ENCODE assay signal across 16 mouse cellular contexts in the genomic region with DNA sequence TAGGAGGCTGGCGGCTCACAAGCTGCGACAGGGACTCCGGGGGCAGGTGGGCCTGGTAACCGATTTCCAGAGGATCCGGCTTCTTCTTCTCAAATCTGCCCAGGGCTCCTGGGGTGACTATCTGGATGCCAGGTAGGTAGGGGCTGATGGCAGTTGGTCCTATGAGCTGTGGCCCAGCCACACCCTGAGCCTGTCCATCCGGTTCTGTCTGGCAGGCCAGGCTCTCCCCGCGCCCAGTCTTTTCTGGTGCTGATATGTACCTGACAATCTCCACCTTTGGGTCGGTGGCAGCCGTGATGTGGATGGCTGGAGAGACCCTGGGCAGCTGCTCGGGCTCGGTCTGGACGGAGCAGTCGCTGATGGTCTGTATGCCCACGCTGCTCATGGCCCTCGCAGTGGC. TPM values are rescaled to one million over a fixed set of nuclear protein-coding genes. Genes with fewer than 3 reads are reported as not detected.
A peak's percentile ranks its signal among the peaks of the same experiment; 100 is the strongest.
DNase-seq lines count a peak whose midpoint lies in the region; ATAC-seq lines count a peak whose summit lies in the region.
"Had no signal": no experiment of that assay in that cellular context is flagged by ENCODE, and none has a peak within 500 bp of the region (broad histone marks: within the 10 kb centered on the region; RNA-seq: fewer than 3 reads in every experiment).

No protein-coding gene starts in this region.

- H3K4me3 ChIP-seq in heart, embryonic 11.5 days (ENCODE audit: low read depth, low read length), result peak overlapping the region; percentile 38
- H3K4me3 ChIP-seq in lung, embryonic 15.5 days, result no peak overlapping the region; the same call in 1 of the 2 replicates
- H3K4me3 ChIP-seq in embryonic facial prominence, embryonic 15.5 days (replicated peaks), result peak overlapping the region; percentile 31; the same call in 1 of the 2 replicates
- peak overlapping the region; percentile 84 for H3K4me3 ChIP-seq in macrophage (ENCODE audit: inconsistent target)
- H3K4me3 ChIP-seq: neural tube, embryonic 15.5 days had no signal

- H3K79me2 ChIP-seq in macrophage (ENCODE audit: inconsistent target), result peaks cover 57% of the 10 kb centered on the region

- intact Hi-C loops in heart, postnatal 25 days (cut with DNase I), result no loop called here

- H3K27ac ChIP-seq in heart, embryonic 11.5 days (ENCODE audit: low read depth, low read length), result peak overlapping the region; percentile 4; the same call in 1 of the 2 replicates
- H3K27ac ChIP-seq in lung, embryonic 15.5 days, result no peak overlapping the region
- H3K27ac ChIP-seq in embryonic facial prominence, embryonic 15.5 days (replicated peaks), result no peak overlapping the region
- H3K27ac ChIP-seq in macrophage, result peak overlapping the region; percentile 91
- H3K27ac ChIP-seq: neural tube, embryonic 15.5 days had no signal

- 72% methylated on average over 16 of the region's 16 CpGs for WGBS in heart, embryonic 11.5 days (ENCODE audit: insufficient replicate concordance)
- 74% methylated on average over 16 of the region's 16 CpGs for WGBS in lung, embryonic 15.5 days
- WGBS in embryonic facial prominence, embryonic 15.5 days, result 73% methylated on average over 16 of the region's 16 CpGs
- 51% methylated on average over 13 of the region's 16 CpGs for WGBS in macrophage (ENCODE audit: missing documents)

- no peak for DNase-seq in heart, postnatal 25 days (ENCODE audit: low spot score)
- DNase-seq in lung, postnatal 25 days (ENCODE audit: low spot score), result no peak
- no peak for DNase-seq in adrenal gland, adult 2 months
- no peak for DNase-seq in adrenal gland, adult 18-20 months (ENCODE audit: low spot score in 2 of 2)
- DNase-seq: adrenal gland, postnatal 25 days; cerebellum, adult 18-20 months; kidney, postnatal 14 days; right cerebral cortex, postnatal 4 days had no signal

- no peaks in the 10 kb centered on the region for H3K36me3 ChIP-seq in heart, embryonic 11.5 days (ENCODE audit: control insufficient read depth, insufficient read depth, low read length)
- H3K36me3 ChIP-seq in lung, embryonic 15.5 days, result no peaks in the 10 kb centered on the region
- H3K36me3 ChIP-seq in embryonic facial prominence, embryonic 15.5 days, result no peaks in the 10 kb centered on the region
- H3K36me3 ChIP-seq in macrophage (ENCODE audit: inconsistent target), result peaks cover 11% of the 10 kb centered on the region; the same call in 1 of the 2 replicates

- ATAC-seq in heart, embryonic 11.5 days (replicated peaks; ENCODE audit: insufficient number of reproducible peaks, low FRiP score, low TSS enrichment), result no peak
- ATAC-seq in lung, embryonic 15.5 days (ENCODE audit: borderline replicate concordance, extremely low read depth, low FRiP score, low TSS enrichment), result no peak
- no peak for ATAC-seq in embryonic facial prominence, embryonic 15.5 days (ENCODE audit: insufficient number of reproducible peaks, low FRiP score, low TSS enrichment, low read depth)

- H3K9me3 ChIP-seq in heart, embryonic 11.5 days (replicated peaks; ENCODE audit: control insufficient read depth, low read length), result no peaks in the 10 kb centered on the region
- H3K9me3 ChIP-seq in lung, embryonic 15.5 days, result no peaks in the 10 kb centered on the region
- H3K9me3 ChIP-seq in embryonic facial prominence, embryonic 15.5 days (replicated peaks), result no peaks in the 10 kb centered on the region
- H3K9me3 ChIP-seq: midbrain, embryonic 12.5 days; neural tube, embryonic 15.5 days had no signal

- H3K4me2 ChIP-seq in heart, embryonic 11.5 days, result peak overlapping the region; percentile 80
- H3K4me2 ChIP-seq in lung, embryonic 15.5 days, result peak overlapping the region; percentile 74
- peak overlapping the region; percentile 53 for H3K4me2 ChIP-seq in embryonic facial prominence, embryonic 15.5 days (replicated peaks)

- H3K4me1 ChIP-seq in heart, embryonic 11.5 days (ENCODE audit: control insufficient read depth, insufficient read depth, low read length), result peaks cover 26% of the 10 kb centered on the region
- H3K4me1 ChIP-seq in lung, embryonic 15.5 days, result peaks cover 14% of the 10 kb centered on the region
- H3K4me1 ChIP-seq in embryonic facial prominence, embryonic 15.5 days, result peaks cover 34% of the 10 kb centered on the region

- peaks cover 28% of the 10 kb centered on the region for H3K27me3 ChIP-seq in heart, embryonic 11.5 days (ENCODE audit: control insufficient read depth, insufficient read depth, low read length)
- peaks cover 15% of the 10 kb centered on the region for H3K27me3 ChIP-seq in lung, embryonic 15.5 days
- peaks cover 4% of the 10 kb centered on the region; the same call in 1 of the 2 replicates for H3K27me3 ChIP-seq in embryonic facial prominence, embryonic 15.5 days
- H3K27me3 ChIP-seq: neural tube, embryonic 15.5 days had no signal

- peak overlapping the region; percentile 12; the same call in 1 of the 2 replicates for H3K9ac ChIP-seq in heart, embryonic 11.5 days (ENCODE audit: low read depth, low read length)
- no peak overlapping the region for H3K9ac ChIP-seq in lung, embryonic 15.5 days
- no peak overlapping the region for H3K9ac ChIP-seq in embryonic facial prominence, embryonic 15.5 days
- H3K9ac ChIP-seq: neural tube, embryonic 15.5 days had no signal

RNA-seq across cellular contexts. Expression of a gene that starts 15.8 kb away (rescaled TPM):
- polyA plus RNA-seq in heart, embryonic 11.5 days (2014; fragmentation: Nextera tagmentation; extraction: Ambion mirVana), result 64.5 and 70.7 TPM in 2 replicates
- total RNA-seq in heart, postnatal 25 days (2021), result 10 to 100 TPM; 43.1 to 45.4 TPM
- polyA plus RNA-seq in lung, embryonic 15.5 days (2015; fragmentation: Nextera tagmentation; extraction: Ambion mirVana), result 57.8 and 59.1 TPM in 2 replicates
- 48.3 and 51.2 TPM in 2 replicates for polyA plus RNA-seq in embryonic facial prominence, embryonic 15.5 days (2015; fragmentation: Nextera tagmentation; extraction: Ambion mirVana)
- 100 to 1,000 TPM in 15 of 26 experiments, 10 to 100 TPM in 11; 38.8 to 163 (median 114) TPM for total RNA-seq in macrophage (2018; cell fraction: chromatin; rRNA removed)
- total RNA-seq in macrophage (2018; cell fraction: cytosol; rRNA removed), result 10 to 100 TPM; 26.4 to 51.2 (median 37.4) TPM
- total RNA-seq in macrophage (2018; cell fraction: nucleus; rRNA removed), result 100 to 1,000 TPM in 1 of 26 experiments, 10 to 100 TPM in 25; 35.1 to 106 (median 59.2) TPM
- 30.5 to 37.0 TPM (median 32.8 TPM) in 3 replicates for polyA plus RNA-seq in macrophage (2018)
- total RNA-seq in adrenal gland, adult 2 months (2021), result 10 to 100 TPM; 90.2 to 91.6 TPM
- 96.2 and 121 TPM in 2 replicates for polyA plus RNA-seq in adrenal gland, adult 2 months (2012; rRNA removed)
- total RNA-seq in adrenal gland, adult 18-20 months (2021), result 10 to 100 TPM; 71.8 to 86.6 TPM

RNA-seq across cellular contexts. Expression of a gene that starts 27.0 kb away (rescaled TPM):
- polyA plus RNA-seq in heart, embryonic 11.5 days (2014; fragmentation: Nextera tagmentation; extraction: Ambion mirVana), result 23.4 and 27.2 TPM in 2 replicates
- total RNA-seq in heart, postnatal 25 days (2021), result 100 to 1,000 TPM in 1 of 2 experiments, 10 to 100 TPM in 1; 90.1 to 112 TPM
- 22.3 and 28.4 TPM in 2 replicates for polyA plus RNA-seq in lung, embryonic 15.5 days (2015; fragmentation: Nextera tagmentation; extraction: Ambion mirVana)
- 28.7 and 34.9 TPM in 2 replicates for polyA plus RNA-seq in embryonic facial prominence, embryonic 15.5 days (2015; fragmentation: Nextera tagmentation; extraction: Ambion mirVana)
- total RNA-seq in macrophage (2018; cell fraction: chromatin; rRNA removed), result 100 to 1,000 TPM in 18 of 26 experiments, 10 to 100 TPM in 8; 65.0 to 188 (median 134) TPM
- total RNA-seq in macrophage (2018; cell fraction: cytosol; rRNA removed), result 10 to 100 TPM; 10.6 to 23.2 (median 15.3) TPM
- total RNA-seq in macrophage (2018; cell fraction: nucleus; rRNA removed), result 100 to 1,000 TPM in 1 of 26 experiments, 10 to 100 TPM in 25; 29.7 to 102 (median 56.1) TPM
- 16.0 to 22.0 TPM (median 16.5 TPM) in 3 replicates for polyA plus RNA-seq in macrophage (2018)
- 10 to 100 TPM; 65.5 to 66.0 TPM for total RNA-seq in adrenal gland, adult 2 months (2021)
- polyA plus RNA-seq in adrenal gland, adult 2 months (2012; rRNA removed), result 88.9 and 93.6 TPM in 2 replicates
- total RNA-seq in adrenal gland, adult 18-20 months (2021), result 10 to 100 TPM; 54.0 to 63.2 TPM

RNA-seq across cellular contexts. Expression of a gene that starts 29.9 kb away (rescaled TPM):
- polyA plus RNA-seq in heart, embryonic 11.5 days (2014; fragmentation: Nextera tagmentation; extraction: Ambion mirVana), result 1.4 and 1.8 TPM in 2 replicates
- total RNA-seq in heart, postnatal 25 days (2021), result not detected
- 0.25 and 0.35 TPM in 2 replicates for polyA plus RNA-seq in lung, embryonic 15.5 days (2015; fragmentation: Nextera tagmentation; extraction: Ambion mirVana)
- 3.1 and 3.5 TPM in 2 replicates for polyA plus RNA-seq in embryonic facial prominence, embryonic 15.5 days (2015; fragmentation: Nextera tagmentation; extraction: Ambion mirVana)
- total RNA-seq in macrophage (2018; cell fraction: chromatin; rRNA removed), result 1 to 10 TPM in 8 of 26 experiments, under 1 TPM in 7, not detected in 11; 0.33 to 2.5 (median 1.2) TPM
- under 1 TPM in 25 of 26 experiments, not detected in 1; 0.06 to 0.41 (median 0.26) TPM for total RNA-seq in macrophage (2018; cell fraction: cytosol; rRNA removed)
- total RNA-seq in macrophage (2018; cell fraction: nucleus; rRNA removed), result 1 to 10 TPM in 2 of 26 experiments, under 1 TPM in 13, not detected in 11; 0.26 to 3.2 (median 0.58) TPM
- polyA plus RNA-seq in macrophage (2018), result 0.09 to 0.19 TPM in 2 of 3 replicates, not detected in the other
- total RNA-seq in adrenal gland, adult 2 months (2021), result under 1 TPM; 0.17 to 0.86 TPM
- polyA plus RNA-seq in adrenal gland, adult 2 months (2012; rRNA removed), result 0.23 and 0.44 TPM in 2 replicates
- total RNA-seq in adrenal gland, adult 18-20 months (2021), result under 1 TPM in 1 of 2 experiments, not detected in 1; 0.23 TPM
- total RNA-seq: left cerebral cortex, postnatal 14 days had no signal
- polyA plus RNA-seq: heart, postnatal 0 days; neural tube, embryonic 15.5 days had no signal

RNA-seq across cellular contexts. Expression of a gene that starts 57.2 kb away (rescaled TPM):
- 1.1 and 1.9 TPM in 2 replicates for polyA plus RNA-seq in heart, embryonic 11.5 days (2014; fragmentation: Nextera tagmentation; extraction: Ambion mirVana)
- total RNA-seq in heart, postnatal 25 days (2021), result 1 to 10 TPM; 1.8 TPM
- 2.5 and 2.9 TPM in 2 replicates for polyA plus RNA-seq in lung, embryonic 15.5 days (2015; fragmentation: Nextera tagmentation; extraction: Ambion mirVana)
- 4.0 and 5.0 TPM in 2 replicates for polyA plus RNA-seq in embryonic facial prominence, embryonic 15.5 days (2015; fragmentation: Nextera tagmentation; extraction: Ambion mirVana)
- 1 to 10 TPM; 1.0 to 7.7 (median 3.6) TPM for total RNA-seq in macrophage (2018; cell fraction: chromatin; rRNA removed)
- 1 to 10 TPM in 11 of 26 experiments, under 1 TPM in 15; 0.19 to 2.2 (median 0.80) TPM for total RNA-seq in macrophage (2018; cell fraction: cytosol; rRNA removed)
- total RNA-seq in macrophage (2018; cell fraction: nucleus; rRNA removed), result 1 to 10 TPM in 22 of 26 experiments, under 1 TPM in 4; 0.44 to 5.4 (median 2.8) TPM
- 0.29 to 1.1 TPM (median 0.97 TPM) in 3 replicates for polyA plus RNA-seq in macrophage (2018)
- 1 to 10 TPM; 4.4 to 4.5 TPM for total RNA-seq in adrenal gland, adult 2 months (2021)
- 6.6 and 9.4 TPM in 2 replicates for polyA plus RNA-seq in adrenal gland, adult 2 months (2012; rRNA removed)
- 1 to 10 TPM; 2.0 to 3.5 TPM for total RNA-seq in adrenal gland, adult 18-20 months (2021)

Comparison
In these comparisons a context has a peak if more than half of its experiments do, and no peak if none do; other contexts are left out.
1. H3K27ac ChIP-seq: peak in heart, embryonic 11.5 days (single experiment) and macrophage (single experiment); none in lung, embryonic 15.5 days (single experiment) and embryonic facial prominence, embryonic 15.5 days (single experiment).
2. Peak in every context shown above with its lines, with median percentiles within 50 percentile points of each other: H3K4me2 ChIP-seq.